Mouse (Mus musculus) lung, postnatal 0 days (tissue): ENCODE measurements at regions not wholly inside any gene's neighbourhood (a gene's known extent, or its start where the extent isn't known, plus 50 kb on each side); places are given as distances from the start of the nearest gene placed in this dataset.

Source experiments
- ATAC-seq: fragments of 200-750 bp; cut with Nextera tagmentation; 2 replicates; pipeline ENCODE4 v1.8.0; 2017; ENCODE audit warnings: moderate library complexity
- DNase-seq: peaks from one replicate; pipeline ENCODE4 v3.0.0-alpha.2; 2016; ENCODE audit warnings: low spot score
- H3K27ac ChIP-seq: fragments of 300-500 bp; sonication (generic); 2 replicates; pipeline ENCODE4 v1.5.1; 2014; ENCODE audit warnings: antibody characterized with exemption, mild to moderate bottlenecking, low read length, mixed read lengths
- H3K27me3 ChIP-seq: fragments of 300-500 bp; sonication (generic); replicated peaks from 2 replicates; pipeline ENCODE4 v1.6.1; 2014; ENCODE audit warnings: low read length, mixed read lengths; ENCODE audit not compliant: insufficient read depth
- H3K36me3 ChIP-seq: fragments of 300-500 bp; sonication (generic); 2 replicates; pipeline ENCODE4 v1.6.1; 2014; ENCODE audit warnings: low read length, mixed read lengths; ENCODE audit not compliant: insufficient read depth
- H3K4me1 ChIP-seq: fragments of 300-500 bp; sonication (generic); 2 replicates; pipeline ENCODE4 v1.6.1; 2014; ENCODE audit warnings: antibody characterized with exemption, low read depth, low read length, mixed read lengths; ENCODE audit not compliant: insufficient read depth
- H3K4me2 ChIP-seq: fragments of 300-500 bp; sonication (generic); replicated peaks from 2 replicates; pipeline ENCODE4 v1.6.1; 2014; ENCODE audit warnings: low read depth, mild to moderate bottlenecking, low read length, moderate library complexity, mixed read lengths
- H3K4me3 ChIP-seq: fragments of 300-500 bp; sonication (generic); 2 replicates; pipeline ENCODE4 v1.5.1; 2014; ENCODE audit warnings: low read depth, low read length
- H3K9ac ChIP-seq: fragments of 300-500 bp; sonication (generic); replicated peaks from 2 replicates; pipeline ENCODE4 v1.6.1; 2014; ENCODE audit warnings: low read depth, mild to moderate bottlenecking
- H3K9me3 ChIP-seq: fragments of 300-500 bp; sonication (generic); 2 replicates; pipeline ENCODE4 v1.6.1; 2016; ENCODE audit warnings: low read length, mixed read lengths
- CTCF ChIP-seq: IDR thresholded peaks from 2 replicates; pipeline ENCODE4 v1.5.1; 2016; ENCODE audit warnings: antibody characterized with exemption, mild to moderate bottlenecking
- EP300 ChIP-seq: IDR thresholded peaks from 2 replicates; pipeline ENCODE4 v1.6.1; 2016; ENCODE audit warnings: antibody characterized with exemption, mild to moderate bottlenecking, control low read depth
- WGBS: fragments of 180-500 bp; shearing (Covaris S2); extraction: QIAGEN DNeasy Blood & Tissue Kit; methylation state at CpG from one replicate; pipeline ENCODE4 v1.1.7; 2014; 5-methylcytosine and 5-hydroxymethylcytosine counted together

- H3K27me3 ChIP-seq = no peaks in the 10 kb centered on the region
- no peak overlapping the region for H3K9ac ChIP-seq
- no peaks in the 10 kb centered on the region for H3K4me1 ChIP-seq
- ATAC-seq (no peak), DNase-seq (peak; percentile 46)
- H3K27ac ChIP-seq = no peak overlapping the region
- TF ChIP-seq EP300 (no peak), CTCF (no peak)
- H3K4me2 ChIP-seq = no peak overlapping the region
- 13% methylated on average over 1 of the region's 1 CpGs for WGBS
- no peaks in the 10 kb centered on the region for H3K36me3 ChIP-seq
- no peak overlapping the region for H3K4me3 ChIP-seq
- H3K9me3 ChIP-seq = no peaks in the 10 kb centered on the region
These were observed 313.3 kb downstream of the Glrx3 start for GRCm38 (mm10) chr7:137750741-137751140.

GRCm38 (mm10) chr7:137751151-137751859 is 313.9 kb downstream of the Glrx3 start:
- TF ChIP-seq CTCF = no peak
- TF ChIP-seq EP300 = no peak
- H3K4me1 ChIP-seq = no peaks in the 10 kb centered on the region
- ATAC-seq = no peak

GRCm38 (mm10) chr7:137765961-137766360 is 328.5 kb downstream of the Glrx3 start:
- H3K36me3 ChIP-seq = no peaks in the 10 kb centered on the region
- no peaks in the 10 kb centered on the region for H3K9me3 ChIP-seq
- no peak overlapping the region for H3K4me2 ChIP-seq
- WGBS = 38% methylated on average over 3 of the region's 3 CpGs
- no peaks in the 10 kb centered on the region for H3K4me1 ChIP-seq
- H3K27me3 ChIP-seq = no peaks in the 10 kb centered on the region
- no peak overlapping the region for H3K27ac ChIP-seq
- no peak overlapping the region for H3K4me3 ChIP-seq
- H3K9ac ChIP-seq = no peak overlapping the region
- DNase-seq (no peak), ATAC-seq (no peak)
- TF ChIP-seq CTCF (no peak), EP300 (no peak)

More at GRCm38 (mm10) chr7:137751151-137751859, 313.9 kb downstream of the Glrx3 start:
- Histone ChIP-seq H3K27ac (no peak overlapping the region), H3K4me2 (no peak overlapping the region), H3K9me3 (no peaks in the 10 kb centered on the region), H3K9ac (no peak overlapping the region), H3K4me3 (no peak overlapping the region), H3K36me3 (no peaks in the 10 kb centered on the region), H3K27me3 (no peaks in the 10 kb centered on the region)
- no peak for DNase-seq
- WGBS = 18% methylated on average over 4 of the region's 4 CpGs

- TF ChIP-seq EP300 (no peak), CTCF (no peak)
- Histone ChIP-seq H3K4me1 (no peaks in the 10 kb centered on the region), H3K27me3 (no peaks in the 10 kb centered on the region), H3K9me3 (no peaks in the 10 kb centered on the region), H3K4me3 (no peak overlapping the region), H3K9ac (no peak overlapping the region), H3K36me3 (no peaks in the 10 kb centered on the region), H3K27ac (no peak overlapping the region), H3K4me2 (no peak overlapping the region)
- 84% methylated on average over 2 of the region's 2 CpGs for WGBS
- ATAC-seq (no peak), DNase-seq (no peak)
These were observed 329.3 kb downstream of the Glrx3 start for GRCm38 (mm10) chr7:137766721-137767120.

GRCm38 (mm10) chr7:137773051-137773964 is 335.9 kb downstream of the Glrx3 start:
- Histone ChIP-seq H3K27ac (no peak overlapping the region), H3K36me3 (no peaks in the 10 kb centered on the region), H3K27me3 (no peaks in the 10 kb centered on the region), H3K4me2 (no peak overlapping the region), H3K9ac (no peak overlapping the region), H3K4me3 (no peak overlapping the region), H3K9me3 (no peaks in the 10 kb centered on the region), H3K4me1 (no peaks in the 10 kb centered on the region)
- DNase-seq (no peak), ATAC-seq (no peak)
- WGBS = 83% methylated on average over 7 of the region's 7 CpGs
- TF ChIP-seq CTCF (no peak), EP300 (no peak)

- Histone ChIP-seq H3K9ac (no peak overlapping the region), H3K9me3 (no peaks in the 10 kb centered on the region), H3K4me1 (no peaks in the 10 kb centered on the region), H3K36me3 (no peaks in the 10 kb centered on the region), H3K4me2 (no peak overlapping the region), H3K4me3 (no peak overlapping the region), H3K27me3 (no peaks in the 10 kb centered on the region), H3K27ac (no peak overlapping the region)
- TF ChIP-seq CTCF = no peak
- no peak for DNase-seq
- no peak for ATAC-seq
- WGBS = 70% methylated on average over 7 of the region's 7 CpGs
These were observed 336.5 kb downstream of the Glrx3 start for GRCm38 (mm10) chr7:137773965-137774310.
